Mouse (Mus musculus) T-cell, adult 2 months (primary cell): ENCODE results near the gene F7.

Source experiments
- DNase-seq: peaks from one replicate; pipeline ENCODE4 v3.0.0; 2022; ENCODE audit warnings: low spot score

F7 gene

DNA sequence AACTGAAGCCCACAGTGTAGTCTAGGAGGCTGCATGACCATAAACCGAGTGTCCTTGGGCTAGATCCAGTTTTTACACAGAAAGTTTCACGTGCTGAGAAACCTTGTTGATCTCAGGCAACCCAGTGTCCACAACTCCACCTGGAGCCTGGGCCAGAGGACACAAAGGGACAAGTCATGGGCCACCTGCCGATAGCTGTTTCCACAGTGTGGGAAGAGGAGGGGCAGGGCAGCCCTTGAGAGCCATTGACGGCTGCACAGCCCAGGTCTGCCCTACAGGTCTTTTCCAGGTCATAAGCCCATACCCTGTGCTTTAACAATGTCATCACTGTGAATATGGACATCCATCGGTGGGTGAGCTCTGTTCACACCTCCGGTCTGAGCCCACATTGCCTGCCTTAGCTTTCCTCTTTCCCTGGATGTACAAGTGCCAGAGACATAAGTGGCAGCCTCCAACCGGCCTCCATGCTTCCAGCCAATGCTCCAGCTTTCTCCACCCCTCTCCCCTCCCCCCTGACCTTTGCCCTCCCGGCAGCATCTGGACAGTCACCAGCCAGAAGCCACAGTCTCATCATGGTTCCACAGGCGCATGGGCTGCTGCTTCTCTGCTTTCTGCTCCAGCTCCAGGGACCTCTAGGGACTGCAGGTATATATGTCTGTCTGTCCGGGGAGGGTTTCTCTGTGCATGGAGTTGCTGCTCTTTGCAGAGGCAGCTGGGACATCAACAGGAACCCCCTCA, at the start of gene F7:
Gene F7 (plus strand): TSS at position 548 of the 738 bp plus-strand sequence.
- no peak for DNase-seq

DNA sequence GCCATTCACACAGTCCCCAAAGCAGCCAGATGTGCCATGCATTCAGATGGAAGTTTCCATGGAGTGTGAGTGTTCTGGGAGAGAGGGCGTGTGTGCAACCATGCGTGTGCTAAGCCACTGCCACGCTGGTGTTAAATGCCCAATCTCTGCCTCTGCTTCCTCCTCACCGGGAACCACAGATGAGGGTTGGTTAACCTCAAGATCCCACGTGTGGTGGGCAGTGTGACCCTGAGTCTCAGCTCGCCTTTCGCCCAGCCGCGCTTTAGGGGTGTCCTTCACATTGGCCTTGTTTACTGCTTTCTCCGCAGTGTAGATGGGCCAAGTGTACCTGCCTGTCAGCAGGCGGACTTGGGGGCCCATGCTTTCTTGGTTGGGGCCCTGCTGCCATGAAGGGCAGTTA, 49.5 kb upstream of the F7 start:
- no peak for DNase-seq

GRCm38 (mm10) chr8:12976723-12977122, 49.1 kb upstream of the F7 start:
- no peak for DNase-seq

- no peak for DNase-seq
Measured at GRCm38 (mm10) chr8:12977325-12977724, 48.5 kb upstream of the F7 start.

- no peak for DNase-seq
Measured at GRCm38 (mm10) chr8:12978308-12978707, 47.5 kb upstream of the F7 start.

- peak; percentile 32 for DNase-seq
Measured at GRCm38 (mm10) chr8:12978726-12979125, 47.1 kb upstream of the F7 start.

- DNase-seq, result no peak
Measured at GRCm38 (mm10) chr8:12983681-12984467, 42.0 kb upstream of the F7 start.

DNA sequence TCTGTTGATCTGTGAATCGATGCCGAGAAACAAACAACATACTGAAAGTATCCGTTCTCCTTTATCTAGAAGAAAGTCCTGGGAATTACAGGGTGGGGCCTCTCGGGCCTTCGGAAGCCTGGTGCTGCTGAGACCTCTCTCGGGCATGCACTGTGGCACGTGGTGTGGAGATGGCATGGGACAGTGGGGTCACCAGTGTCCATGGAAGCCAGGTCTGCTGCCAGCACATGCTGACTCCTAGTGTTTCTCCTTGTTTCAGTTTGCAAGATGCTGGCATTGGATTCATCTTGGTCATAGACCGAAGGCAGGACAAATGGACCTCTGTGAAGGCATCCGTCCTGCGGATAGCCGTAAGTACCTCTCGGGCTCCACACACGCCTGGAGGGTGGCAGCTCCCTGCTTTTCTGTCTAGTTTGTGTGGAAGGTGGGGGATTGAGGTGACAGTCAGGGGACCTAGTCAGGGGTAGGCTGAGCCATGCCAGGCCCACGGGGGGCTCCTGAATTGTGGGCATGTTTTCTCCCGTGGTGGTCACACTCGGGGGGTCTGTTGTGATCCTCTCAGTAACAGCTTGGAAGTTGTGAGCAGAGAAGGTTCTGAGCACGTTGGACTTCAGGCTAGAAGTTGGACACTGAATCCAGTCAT, 41.1 kb upstream of the F7 start:
- DNase-seq, result no peak

DNA sequence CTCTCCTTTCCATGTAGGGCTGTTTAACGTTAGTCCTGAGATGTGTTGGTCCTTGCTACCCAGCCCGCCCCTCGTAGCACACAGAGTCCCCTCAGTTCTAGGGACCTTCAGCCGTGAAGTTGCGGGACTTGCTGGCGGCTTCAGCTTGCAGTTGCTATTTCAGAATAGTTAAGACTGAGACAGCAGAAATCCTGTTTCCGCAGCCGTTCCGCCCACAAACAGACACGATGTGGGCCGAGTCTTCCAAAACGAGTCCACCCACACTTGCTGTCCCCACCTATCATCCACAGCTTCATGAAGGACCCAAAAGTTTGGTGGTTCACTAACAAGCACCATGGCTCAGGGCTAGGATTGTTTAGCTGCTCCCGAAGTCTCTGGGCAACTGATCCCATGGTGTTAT, 40.6 kb upstream of the F7 start:
- DNase-seq, result no peak

GRCm38 (mm10) chr8:12987571-12987970, 38.3 kb upstream of the F7 start:
- DNase-seq, result no peak

DNA sequence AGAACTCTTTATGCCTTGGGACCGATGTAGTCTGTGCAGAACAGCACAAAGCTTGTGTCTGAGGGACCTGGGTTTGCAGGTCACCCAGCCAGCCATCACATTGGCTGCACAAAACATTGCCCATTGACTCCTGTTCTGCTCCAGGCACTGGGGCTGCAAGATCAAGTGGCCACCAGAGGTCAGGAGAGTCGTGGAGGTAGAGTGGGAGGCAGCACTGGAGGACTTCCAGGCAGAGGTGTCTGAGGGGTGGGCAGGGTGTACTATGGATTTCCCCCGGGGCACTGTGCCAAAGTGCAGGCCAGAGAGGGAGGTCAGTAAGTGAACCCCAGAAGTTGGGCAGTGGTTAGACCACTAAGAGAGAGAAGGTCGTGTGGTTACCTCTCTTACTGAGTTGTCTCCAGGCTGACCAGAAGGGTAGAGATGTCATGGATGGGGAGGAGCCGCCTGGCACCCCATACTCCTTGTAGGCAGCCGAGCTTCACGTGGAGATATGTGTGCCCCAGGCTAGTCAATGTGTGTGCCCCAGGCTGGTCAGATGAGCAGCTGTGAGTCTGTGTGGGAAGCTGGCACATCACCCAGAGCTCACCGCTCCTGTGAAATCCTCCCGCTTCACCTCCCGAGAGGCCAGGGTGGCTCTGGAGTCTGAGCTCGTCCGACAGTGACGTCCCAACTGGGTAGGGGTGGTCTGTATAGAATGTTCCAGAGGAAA, 37.0 kb upstream of the F7 start:
- DNase-seq, result no peak

- no peak for DNase-seq
Measured at GRCm38 (mm10) chr8:12991411-12991810, 34.4 kb upstream of the F7 start.

DNA sequence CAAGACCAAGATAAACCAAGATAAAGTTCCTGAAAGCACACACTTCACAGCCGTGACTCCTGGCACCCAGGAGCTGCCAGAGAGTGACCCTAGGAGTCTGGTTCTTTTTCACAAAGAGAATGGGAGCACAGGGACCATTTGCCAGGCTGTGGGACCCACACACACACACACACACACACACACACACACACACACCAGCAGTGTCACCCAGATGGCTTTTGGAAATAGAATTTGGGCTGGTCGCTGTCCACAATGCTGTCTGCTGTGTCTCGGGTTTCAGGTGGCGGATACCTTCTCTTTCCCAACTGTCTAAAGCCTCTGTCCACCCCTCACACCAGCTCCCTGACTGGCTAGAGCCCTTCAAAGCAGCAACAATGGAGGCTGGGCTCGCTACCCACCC, 31.4 kb upstream of the F7 start:
- DNase-seq, result no peak

DNA sequence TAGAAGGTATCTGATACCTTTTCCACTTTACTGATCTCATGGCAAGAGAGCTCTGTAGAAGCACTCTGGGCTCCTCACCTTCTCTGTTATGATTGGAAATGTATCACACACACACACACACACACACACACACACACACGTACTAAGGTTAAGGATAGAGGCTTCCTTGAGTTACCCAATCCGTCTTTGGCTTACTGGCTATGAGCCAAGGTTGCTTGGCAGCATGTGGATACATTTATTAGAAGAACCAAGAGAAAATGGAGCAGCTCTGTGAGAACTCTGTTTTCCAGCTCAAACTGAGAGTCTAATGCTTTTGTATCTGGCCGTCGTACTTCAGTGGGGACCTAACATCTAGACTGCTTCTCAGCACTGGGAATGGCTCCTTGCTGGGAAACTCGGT, 30.4 kb upstream of the F7 start:
- no peak for DNase-seq

DNA sequence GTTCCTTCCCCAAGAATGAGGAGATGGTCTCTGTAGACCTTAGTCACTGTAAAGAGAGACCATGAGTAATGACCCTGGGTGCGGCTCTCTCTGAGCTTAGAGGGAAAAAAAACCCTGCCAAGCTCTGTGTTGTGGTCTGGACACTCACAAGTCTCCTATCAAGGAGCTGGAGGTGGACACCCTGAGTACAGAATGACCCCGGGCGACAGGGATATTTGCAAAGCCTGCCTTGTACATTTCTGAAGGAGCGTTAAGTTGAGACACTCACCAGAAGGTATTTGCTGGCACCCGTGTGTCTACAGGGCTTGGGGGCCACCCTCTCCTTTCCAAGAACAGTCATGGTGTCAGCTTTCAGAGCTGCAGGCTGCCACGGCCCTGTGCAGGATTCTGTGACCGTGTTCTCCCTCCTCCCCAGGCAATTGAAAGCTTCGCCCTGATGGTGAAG, 29.0 kb upstream of the F7 start:
- DNase-seq, result no peak

DNA sequence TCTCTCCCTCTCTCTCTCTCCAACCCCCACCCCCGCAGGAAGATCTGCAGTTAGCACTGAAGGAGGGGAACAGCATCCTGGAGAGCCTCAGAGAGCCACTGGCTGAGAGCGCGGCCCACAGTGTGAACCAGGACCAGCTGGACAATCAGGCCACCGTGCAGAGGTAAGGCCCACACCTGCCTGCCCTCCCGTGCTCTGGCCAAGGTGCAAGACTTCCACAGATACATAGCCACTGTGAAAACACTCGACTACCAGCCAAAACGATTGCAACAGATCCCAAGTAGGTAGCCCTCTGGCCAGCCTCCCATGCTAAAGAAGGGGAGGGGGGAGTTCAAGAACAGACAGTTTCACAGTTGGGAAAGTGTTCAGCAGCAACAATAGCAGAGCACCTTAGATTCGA, 27.5 kb upstream of the F7 start:
- no peak for DNase-seq

GRCm38 (mm10) chr8:12999793-13000192, 26.0 kb upstream of the F7 start:
- DNase-seq, result no peak

DNA sequence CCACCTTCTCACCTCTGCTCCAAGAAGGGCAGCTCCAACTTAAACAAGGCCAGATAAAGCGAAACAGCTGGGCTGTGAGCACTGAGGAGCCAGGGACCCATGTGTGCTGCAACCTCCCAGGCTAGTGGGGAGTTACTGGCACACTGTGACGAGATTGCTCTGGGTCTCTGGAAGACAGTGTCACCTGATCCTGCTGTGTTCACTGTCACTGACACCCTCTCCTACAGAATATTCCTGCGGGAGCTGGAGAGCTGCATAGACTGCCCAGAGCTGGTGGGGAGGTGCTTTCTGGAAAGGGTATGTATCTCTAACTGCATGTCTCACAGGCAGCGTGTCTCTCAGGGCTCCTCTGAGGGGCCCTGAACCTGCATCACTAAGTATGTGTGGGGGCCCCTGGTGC, 18.4 kb upstream of the F7 start:
- no peak for DNase-seq

GRCm38 (mm10) chr8:13010313-13010712, 15.5 kb upstream of the F7 start:
- no peak for DNase-seq

DNA sequence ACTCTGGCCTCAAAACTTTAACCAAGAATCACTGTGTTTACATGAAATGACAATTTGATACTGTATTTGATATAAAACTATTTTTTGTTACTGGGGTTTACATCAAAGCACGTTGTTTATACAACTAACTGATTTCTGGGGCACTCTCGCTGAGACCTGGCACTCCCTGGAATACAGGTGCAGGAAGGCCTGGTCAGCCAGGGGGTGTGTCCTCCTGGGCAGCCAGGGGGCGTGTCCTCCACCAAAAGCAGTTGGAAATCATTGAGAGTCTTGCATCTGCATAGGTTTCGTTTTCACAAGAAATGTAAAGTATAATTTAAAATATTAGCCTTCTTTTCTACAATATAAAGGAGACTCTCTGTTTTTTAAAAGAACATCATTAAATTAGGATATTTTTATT, 6.3 kb upstream of the F7 start:
- no peak for DNase-seq

DNA sequence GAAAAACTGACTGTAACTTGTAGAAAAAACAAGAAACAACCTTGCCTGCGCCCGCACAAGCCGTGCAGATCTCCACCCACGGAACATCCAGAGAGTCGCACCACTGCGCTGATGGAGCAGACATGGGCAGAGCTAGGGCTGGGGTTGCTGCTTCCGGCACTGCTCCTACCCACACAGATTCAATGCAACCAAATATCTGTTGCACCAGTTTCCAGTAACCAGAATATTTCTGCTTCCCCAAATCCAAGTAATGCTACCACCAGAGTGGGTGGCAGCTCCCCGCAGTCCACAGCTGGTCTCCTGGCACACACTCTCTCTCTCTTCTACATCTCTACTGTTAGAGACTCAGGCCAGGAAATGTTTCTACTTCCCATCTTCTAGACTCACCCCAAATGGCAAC, 4.0 kb upstream of the F7 start:
- no peak for DNase-seq

DNA sequence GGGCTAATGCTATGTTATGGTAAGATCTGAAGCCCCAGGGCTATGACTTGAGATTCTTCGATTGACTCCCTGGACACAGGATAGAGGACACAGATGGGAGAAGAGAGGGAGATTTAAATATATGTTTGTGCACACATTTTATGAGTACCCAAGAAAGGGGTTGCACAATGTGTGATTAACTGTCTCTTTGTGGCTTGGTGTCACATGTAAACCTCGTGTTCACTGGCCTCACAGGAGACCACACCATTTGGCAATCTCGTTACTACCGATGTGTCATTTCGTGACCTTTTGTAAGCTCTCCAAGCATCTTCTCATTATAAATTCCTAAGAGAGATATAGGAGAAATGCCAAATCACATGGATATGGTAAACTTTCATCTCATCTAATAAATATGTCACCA, 1.8 kb downstream of the F7 start:
- no peak for DNase-seq

DNA sequence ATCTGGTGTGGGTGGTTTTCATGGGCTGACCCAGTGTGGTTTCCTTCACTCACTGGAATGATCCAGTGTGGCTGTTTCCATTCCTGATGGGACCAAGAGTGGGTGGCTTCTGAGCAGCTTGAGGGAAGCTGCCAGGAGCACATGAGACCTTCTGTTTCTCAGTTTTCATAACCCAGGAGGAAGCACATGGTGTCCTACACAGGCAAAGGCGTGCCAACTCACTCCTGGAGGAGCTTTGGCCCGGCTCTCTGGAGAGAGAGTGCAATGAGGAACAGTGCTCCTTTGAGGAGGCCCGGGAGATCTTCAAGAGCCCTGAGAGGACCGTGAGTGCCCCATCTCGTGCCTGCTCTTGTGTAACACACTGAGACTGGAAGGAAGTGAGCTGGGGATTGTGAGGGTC, 2.6 kb downstream of the F7 start:
- DNase-seq, result no peak
